Mouse (Mus musculus) forebrain, embryonic 15.5 days (tissue): ENCODE results near the gene Fgfr2. TPM values are rescaled to one million over a fixed set of nuclear protein-coding genes. Genes with fewer than 3 reads are reported as not detected.

ENCODE experiments used
- ATAC-seq: fragments of 200-750 bp; cut with Nextera tagmentation; replicated peaks from 2 replicates; pipeline ENCODE4 v1.8.0; 2017; ENCODE audit warnings: mild to moderate bottlenecking, moderate TSS enrichment, moderate library complexity
- H3K27ac ChIP-seq: fragments of 300-500 bp; sonication (generic); replicated peaks from 2 replicates; pipeline ENCODE4 v1.5.1; 2015; ENCODE audit warnings: mild to moderate bottlenecking, inconsistent platforms
- H3K27me3 ChIP-seq: fragments of 300-500 bp; sonication (generic); 2 replicates; pipeline ENCODE4 v1.6.1; 2015; ENCODE audit warnings: inconsistent platforms
- H3K36me3 ChIP-seq: fragments of 300-500 bp; sonication (generic); 2 replicates; pipeline ENCODE4 v1.6.1; 2015; ENCODE audit warnings: mild to moderate bottlenecking, inconsistent platforms
- H3K4me1 ChIP-seq: fragments of 300-500 bp; sonication (generic); 2 replicates; pipeline ENCODE4 v1.6.1; 2015; ENCODE audit warnings: inconsistent platforms
- H3K4me2 ChIP-seq: fragments of 300-500 bp; sonication (generic); replicated peaks from 2 replicates; pipeline ENCODE4 v1.6.1; 2015; ENCODE audit warnings: mild to moderate bottlenecking, inconsistent platforms
- H3K4me3 ChIP-seq: fragments of 300-500 bp; sonication (generic); 2 replicates; pipeline ENCODE4 v1.5.1; 2015; ENCODE audit warnings: mild to moderate bottlenecking, inconsistent platforms
- H3K9ac ChIP-seq: fragments of 300-500 bp; sonication (generic); replicated peaks from 2 replicates; pipeline ENCODE4 v1.6.1; 2015; ENCODE audit warnings: mild to moderate bottlenecking, inconsistent platforms
- H3K9me3 ChIP-seq: fragments of 300-500 bp; sonication (generic); 2 replicates; pipeline ENCODE4 v1.6.1; 2016; ENCODE audit warnings: inconsistent platforms
- WGBS: fragments of 180-500 bp; shearing (Covaris S2); methylation state at CpG from one replicate; pipeline ENCODE4 v1.1.7; 2015; ENCODE audit warnings: mixed read lengths; 5-methylcytosine and 5-hydroxymethylcytosine counted together
- polyA plus RNA-seq: library from polyadenylated mRNA; unstranded; fragments of >200 nt; fragmentation: Nextera tagmentation; extraction: Ambion mirVana; gene quantifications from 2 replicates; pipeline ENCODE4 v1.2.1, GENCODE M21; 2015

Gene Fgfr2
- polyA plus RNA-seq, 1 experiment from 2014 or later = 48.1 TPM

- Histone ChIP-seq H3K4me3 (no peak overlapping the region), H3K4me1 (peaks cover 18% of the 10 kb centered on the region), H3K27me3 (no peaks in the 10 kb centered on the region), H3K36me3 (no peaks in the 10 kb centered on the region), H3K9ac (no peak overlapping the region), H3K4me2 (no peak overlapping the region), H3K9me3 (no peaks in the 10 kb centered on the region), H3K27ac (no peak overlapping the region)
- 70% methylated on average over 2 of the region's 2 CpGs for WGBS
- no peak for ATAC-seq
Observed at GRCm38 (mm10) chr7:132751716-132752115, 371.4 kb downstream of the Fgfr2 start.

- H3K36me3 ChIP-seq = no peaks in the 10 kb centered on the region
- no peak overlapping the region for H3K4me2 ChIP-seq
- H3K9me3 ChIP-seq = no peaks in the 10 kb centered on the region
- H3K27me3 ChIP-seq = no peaks in the 10 kb centered on the region
- no peak overlapping the region for H3K4me3 ChIP-seq
- WGBS = 93% methylated on average over 11 of the region's 11 CpGs
- H3K4me1 ChIP-seq = peaks cover 12% of the 10 kb centered on the region
- no peak overlapping the region for H3K27ac ChIP-seq
- ATAC-seq = no peak
- H3K9ac ChIP-seq = no peak overlapping the region
Observed at GRCm38 (mm10) chr7:132749504-132749903, 373.6 kb downstream of the Fgfr2 start.

GRCm38 (mm10) chr7:132748076-132748769 is 374.9 kb downstream of the Fgfr2 start:
- no peak for ATAC-seq
- Histone ChIP-seq H3K9ac (no peak overlapping the region), H3K4me3 (no peak overlapping the region), H3K36me3 (no peaks in the 10 kb centered on the region), H3K4me2 (no peak overlapping the region), H3K9me3 (no peaks in the 10 kb centered on the region), H3K27ac (no peak overlapping the region), H3K4me1 (peaks cover 1% of the 10 kb centered on the region), H3K27me3 (no peaks in the 10 kb centered on the region)
- WGBS = 93% methylated on average over 3 of the region's 3 CpGs

- Histone ChIP-seq H3K9ac (no peak overlapping the region), H3K4me3 (no peak overlapping the region), H3K36me3 (no peaks in the 10 kb centered on the region), H3K27me3 (no peaks in the 10 kb centered on the region), H3K4me2 (no peak overlapping the region), H3K4me1 (peaks cover 5% of the 10 kb centered on the region; the same call in 1 of the 2 replicates), H3K9me3 (no peaks in the 10 kb centered on the region), H3K27ac (no peak overlapping the region)
- WGBS = 82% methylated on average over 6 of the region's 6 CpGs
- no peak for ATAC-seq
Observed at GRCm38 (mm10) chr7:132747096-132747495, 376.1 kb downstream of the Fgfr2 start.

GRCm38 (mm10) chr7:132742912-132743311 is 380.2 kb downstream of the Fgfr2 start:
- H3K36me3 ChIP-seq = no peaks in the 10 kb centered on the region
- no peak overlapping the region for H3K9ac ChIP-seq
- WGBS = 78% methylated on average over 5 of the region's 5 CpGs
- no peak overlapping the region for H3K4me3 ChIP-seq
- H3K9me3 ChIP-seq = no peaks in the 10 kb centered on the region
- H3K4me1 ChIP-seq = peaks cover 5% of the 10 kb centered on the region; the same call in 1 of the 2 replicates
- no peaks in the 10 kb centered on the region for H3K27me3 ChIP-seq
- H3K4me2 ChIP-seq = no peak overlapping the region
- no peak for ATAC-seq
- H3K27ac ChIP-seq = peak overlapping the region; percentile 23

- ATAC-seq = no peak
- WGBS = 89% methylated on average over 6 of the region's 6 CpGs
- no peak overlapping the region for H3K4me3 ChIP-seq
Observed at GRCm38 (mm10) chr7:132739829-132740228, 383.3 kb downstream of the Fgfr2 start.

GRCm38 (mm10) chr7:132738844-132739243 is 384.3 kb downstream of the Fgfr2 start:
- ATAC-seq = no peak
- Histone ChIP-seq H3K36me3 (no peaks in the 10 kb centered on the region), H3K9me3 (no peaks in the 10 kb centered on the region), H3K9ac (no peak overlapping the region), H3K4me2 (no peak overlapping the region), H3K27ac (no peak overlapping the region), H3K27me3 (no peaks in the 10 kb centered on the region), H3K4me1 (peaks cover 24% of the 10 kb centered on the region), H3K4me3 (no peak overlapping the region)
- 89% methylated on average over 6 of the region's 6 CpGs for WGBS

More at GRCm38 (mm10) chr7:132739829-132740228, 383.3 kb downstream of the Fgfr2 start:
- H3K36me3 ChIP-seq = no peaks in the 10 kb centered on the region
- H3K9ac ChIP-seq = no peak overlapping the region
- peaks cover 16% of the 10 kb centered on the region for H3K4me1 ChIP-seq
- H3K9me3 ChIP-seq = no peaks in the 10 kb centered on the region
- no peak overlapping the region for H3K27ac ChIP-seq
- H3K4me2 ChIP-seq = no peak overlapping the region
- H3K27me3 ChIP-seq = no peaks in the 10 kb centered on the region

GRCm38 (mm10) chr7:132736099-132736862 is 386.9 kb downstream of the Fgfr2 start:
- no peak overlapping the region for H3K4me3 ChIP-seq
- ATAC-seq = no peak
- H3K36me3 ChIP-seq = no peaks in the 10 kb centered on the region
- no peak overlapping the region; the same call in 1 of the 2 replicates for H3K27ac ChIP-seq
- peaks cover 45% of the 10 kb centered on the region for H3K4me1 ChIP-seq
- no peaks in the 10 kb centered on the region for H3K27me3 ChIP-seq
- no peaks in the 10 kb centered on the region for H3K9me3 ChIP-seq
- no peak overlapping the region for H3K4me2 ChIP-seq
- H3K9ac ChIP-seq = no peak overlapping the region
- 56% methylated on average over 17 of the region's 17 CpGs for WGBS

GRCm38 (mm10) chr7:132735145-132735544 is 388.0 kb downstream of the Fgfr2 start:
- Histone ChIP-seq H3K36me3 (no peaks in the 10 kb centered on the region), H3K27ac (no peak overlapping the region), H3K4me3 (no peak overlapping the region), H3K4me2 (no peak overlapping the region), H3K9me3 (no peaks in the 10 kb centered on the region), H3K4me1 (peaks cover 56% of the 10 kb centered on the region), H3K9ac (no peak overlapping the region), H3K27me3 (no peaks in the 10 kb centered on the region)
- 70% methylated on average over 5 of the region's 5 CpGs for WGBS
- no peak for ATAC-seq

GRCm38 (mm10) chr7:132734222-132734621 is 388.9 kb downstream of the Fgfr2 start:
- Histone ChIP-seq H3K27ac (peak overlapping the region; percentile 81), H3K4me3 (no peak overlapping the region), H3K36me3 (no peaks in the 10 kb centered on the region), H3K27me3 (no peaks in the 10 kb centered on the region), H3K4me1 (peaks cover 62% of the 10 kb centered on the region), H3K9me3 (no peaks in the 10 kb centered on the region), H3K4me2 (no peak overlapping the region), H3K9ac (no peak overlapping the region)
- no peak for ATAC-seq
- 81% methylated on average over 9 of the region's 9 CpGs for WGBS

GRCm38 (mm10) chr7:132733521-132733920 is 389.6 kb downstream of the Fgfr2 start:
- Histone ChIP-seq H3K9me3 (no peaks in the 10 kb centered on the region), H3K36me3 (no peaks in the 10 kb centered on the region), H3K4me1 (peaks cover 67% of the 10 kb centered on the region), H3K4me2 (no peak overlapping the region), H3K27ac (peak overlapping the region; percentile 81), H3K4me3 (no peak overlapping the region), H3K9ac (no peak overlapping the region), H3K27me3 (no peaks in the 10 kb centered on the region)
- 16% methylated on average over 6 of the region's 6 CpGs for WGBS
- ATAC-seq = no peak

GRCm38 (mm10) chr7:132732136-132732789 is 390.9 kb downstream of the Fgfr2 start:
- Histone ChIP-seq H3K4me1 (peaks cover 74% of the 10 kb centered on the region), H3K9ac (0 out of 2 replicates have a peak overlapping the region, but pooled peaks have one; percentile 10), H3K27ac (peak overlapping the region; percentile 81), H3K27me3 (no peaks in the 10 kb centered on the region), H3K4me2 (no peak overlapping the region), H3K36me3 (no peaks in the 10 kb centered on the region), H3K4me3 (no peak overlapping the region), H3K9me3 (no peaks in the 10 kb centered on the region)
- WGBS = 10% methylated on average over 6 of the region's 6 CpGs
- peak; percentile 40 for ATAC-seq
